Mouse (Mus musculus): Measurements from ENCODE around the gene Rnf130.

DNA sequence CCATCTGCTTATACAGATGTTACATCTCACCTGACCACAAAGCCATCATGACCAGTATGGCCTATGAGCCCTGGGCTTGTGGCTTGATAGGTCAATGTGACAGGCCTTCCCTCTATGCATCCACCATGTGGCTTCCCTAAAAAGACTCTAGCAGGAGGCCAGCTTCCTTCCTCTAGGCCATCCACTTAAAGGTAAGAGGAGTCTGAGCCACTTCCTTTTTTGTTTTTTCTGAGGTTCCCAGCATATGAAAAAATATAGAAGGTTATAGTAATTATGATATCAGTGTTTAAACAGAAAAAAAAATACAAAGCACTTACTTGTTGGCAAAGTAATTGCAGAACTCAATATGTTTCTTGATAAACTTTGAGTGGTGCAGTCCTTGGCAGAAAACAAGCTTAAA lies 6.3 kb upstream of the Rnf130 start:
- TF ChIP-seq CTCF (conservative IDR thresholded peaks at IDR 0.05; ENCODE audit: insufficient read depth, insufficient read length, low read depth, low read length) (no peak), POLR2A (IDR thresholded peaks at IDR 0.05; ENCODE audit: low read depth, low read length) (no peak)

Measured in kidney, adult 2 months (tissue).